Mouse (Mus musculus) MEL (cell line): ENCODE measurements at regions not wholly inside any gene's neighbourhood (a gene's known extent, or its start where the extent isn't known, plus 50 kb on each side); places are given as distances from the start of the nearest gene placed in this dataset.

Experiments
- DNase-seq: peaks from one replicate; pipeline ENCODE4 v3.0.0; 2011; ENCODE audit warnings: low read depth, low spot score
- H3K27ac ChIP-seq: 2 replicates; pipeline ENCODE4 v1.5.1; 2012; ENCODE audit warnings: low read depth, mild to moderate bottlenecking, control low read depth, low read length, moderate library complexity; ENCODE audit not compliant: control insufficient read depth
- H3K27me3 ChIP-seq, 2 experiments: fragments of 150-350 bp in 1 of 2; sonication (generic) in 1 of 2; 2 replicates each; pipeline ENCODE4 v1.6.1; 2012; ENCODE audit warnings: low read length in 2 of 2, mild to moderate bottlenecking in 2 of 2, improper control_type of control experiment in 1 of 2, moderate library complexity in 1 of 2; ENCODE audit not compliant: insufficient read depth in 2 of 2, control insufficient read depth in 1 of 2
- H3K36me3 ChIP-seq, 2 experiments: 2 replicates each; pipeline ENCODE4 v1.6.1; 2012 to 2014; ENCODE audit warnings: low read length in 2 of 2, improper control_type of control experiment in 1 of 2, inconsistent platforms in 1 of 2, mild to moderate bottlenecking in 1 of 2; ENCODE audit not compliant: insufficient read depth in 2 of 2, control insufficient read depth in 1 of 2
- H3K4me1 ChIP-seq, 2 experiments: fragments of 150-350 bp in 1 of 2; sonication (generic) in 1 of 2; 2 replicates each; pipeline ENCODE4 v1.6.1; 2012; ENCODE audit warnings: low read length in 2 of 2, improper control_type of control experiment in 1 of 2, mild to moderate bottlenecking in 1 of 2; ENCODE audit not compliant: insufficient read depth in 2 of 2, control insufficient read depth in 1 of 2
- H3K4me3 ChIP-seq, 2 experiments: fragments of 150-350 bp in 1 of 2; sonication (generic) in 1 of 2; 2 replicates each; pipeline ENCODE4 v1.5.1; 2012; ENCODE audit warnings: low read depth in 2 of 2, low read length in 2 of 2, mild to moderate bottlenecking in 2 of 2, moderate library complexity in 2 of 2, control low read depth in 1 of 2, improper control_type of control experiment in 1 of 2; ENCODE audit not compliant: control insufficient read depth in 1 of 2, insufficient read depth in 1 of 2
- H3K79me2 ChIP-seq: 2 replicates; pipeline ENCODE4 v1.6.1; 2012; ENCODE audit warnings: mild to moderate bottlenecking, low read length, moderate library complexity; ENCODE audit not compliant: control insufficient read depth, poor library complexity, insufficient read depth
- H3K9ac ChIP-seq: 2 replicates; pipeline ENCODE4 v1.6.1; 2012; ENCODE audit warnings: low read depth, mild to moderate bottlenecking, control low read depth, low read length, moderate library complexity; ENCODE audit not compliant: control insufficient read depth, poor library complexity, severe bottlenecking
- H3K9me3 ChIP-seq: fragments of 150-350 bp; sonication (generic); replicated peaks from 2 replicates; pipeline ENCODE4 v1.6.1; 2012; ENCODE audit warnings: mild to moderate bottlenecking, low read length, improper control_type of control experiment, moderate library complexity; ENCODE audit not compliant: insufficient read depth
- BHLHE40 ChIP-seq: IDR thresholded peaks from 2 replicates; pipeline ENCODE4 v1.6.1; 2012; ENCODE audit warnings: low read depth, mild to moderate bottlenecking, inconsistent platforms, low read length, improper control_type of control experiment, borderline replicate concordance
- CHD2 ChIP-seq: IDR thresholded peaks from 2 replicates; pipeline ENCODE4 v1.6.1; 2011; ENCODE audit warnings: low read length, improper control_type of control experiment
- E2F4 ChIP-seq: IDR thresholded peaks from 2 replicates; pipeline ENCODE4 v1.6.1; 2011; ENCODE audit warnings: low read depth, low read length, improper control_type of control experiment, borderline replicate concordance
- ETS1 ChIP-seq: IDR thresholded peaks from 2 replicates; pipeline ENCODE4 v1.6.1; 2012; ENCODE audit warnings: low read depth, mild to moderate bottlenecking, inconsistent platforms, low read length, improper control_type of control experiment, moderate library complexity
- GABPA ChIP-seq: IDR thresholded peaks from 2 replicates; pipeline ENCODE4 v1.6.1; 2012; ENCODE audit warnings: low read depth, mild to moderate bottlenecking, inconsistent platforms, low read length, improper control_type of control experiment, moderate library complexity
- HCFC1 ChIP-seq: IDR thresholded peaks from 2 replicates; pipeline ENCODE4 v1.6.1; 2012; ENCODE audit warnings: low read depth, mild to moderate bottlenecking, inconsistent platforms, low read length, improper control_type of control experiment, moderate library complexity
- KAT2A ChIP-seq: conservative IDR thresholded peaks from 2 replicates; pipeline ENCODE4 v1.6.1; 2012; ENCODE audit warnings: low read depth, low read length, improper control_type of control experiment, inconsistent platforms
- MAZ ChIP-seq: IDR thresholded peaks from 2 replicates; pipeline ENCODE4 v1.6.1; 2012; ENCODE audit warnings: low read depth, mild to moderate bottlenecking, inconsistent platforms, low read length, improper control_type of control experiment
- MXI1 ChIP-seq: IDR thresholded peaks from 2 replicates; pipeline ENCODE4 v1.6.1; 2011; ENCODE audit warnings: mild to moderate bottlenecking, low read depth, low read length, improper control_type of control experiment
- POLR2AphosphoS2 ChIP-seq: IDR thresholded peaks from 2 replicates; pipeline ENCODE4 v1.6.1; 2011; ENCODE audit warnings: low read length, improper control_type of control experiment
- POLR2AphosphoS5 ChIP-seq: IDR thresholded peaks from 2 replicates; pipeline ENCODE4 v1.6.1; 2012; ENCODE audit warnings: low read depth, borderline replicate concordance, mild to moderate bottlenecking, inconsistent platforms, low read length, moderate library complexity, mixed read lengths
- SIN3A ChIP-seq: IDR thresholded peaks from 2 replicates; pipeline ENCODE4 v1.6.1; 2012; ENCODE audit warnings: low read length, improper control_type of control experiment, inconsistent platforms
- SMC3 ChIP-seq: IDR thresholded peaks from 2 replicates; pipeline ENCODE4 v1.6.1; 2011; ENCODE audit warnings: low read depth, low read length, improper control_type of control experiment
- TAL1 ChIP-seq: IDR thresholded peaks from 2 replicates; pipeline ENCODE4 v1.6.1; 2012; ENCODE audit warnings: mild to moderate bottlenecking, inconsistent platforms, low read length, moderate library complexity, mixed read lengths
- TCF12 ChIP-seq: IDR thresholded peaks from 2 replicates; pipeline ENCODE4 v1.6.1; 2014; ENCODE audit warnings: low read depth, mild to moderate bottlenecking, inconsistent platforms, low read length, improper control_type of control experiment, moderate library complexity
- UBTF ChIP-seq: IDR thresholded peaks from 2 replicates; pipeline ENCODE4 v1.6.1; 2012; ENCODE audit warnings: low read depth, mild to moderate bottlenecking, inconsistent platforms, low read length, improper control_type of control experiment, moderate library complexity, borderline replicate concordance; ENCODE audit not compliant: insufficient read depth
- ZNF384 ChIP-seq: IDR thresholded peaks from 2 replicates; pipeline ENCODE4 v1.6.1; 2012; ENCODE audit warnings: low read depth, mild to moderate bottlenecking, inconsistent platforms, low read length, improper control_type of control experiment

DNA sequence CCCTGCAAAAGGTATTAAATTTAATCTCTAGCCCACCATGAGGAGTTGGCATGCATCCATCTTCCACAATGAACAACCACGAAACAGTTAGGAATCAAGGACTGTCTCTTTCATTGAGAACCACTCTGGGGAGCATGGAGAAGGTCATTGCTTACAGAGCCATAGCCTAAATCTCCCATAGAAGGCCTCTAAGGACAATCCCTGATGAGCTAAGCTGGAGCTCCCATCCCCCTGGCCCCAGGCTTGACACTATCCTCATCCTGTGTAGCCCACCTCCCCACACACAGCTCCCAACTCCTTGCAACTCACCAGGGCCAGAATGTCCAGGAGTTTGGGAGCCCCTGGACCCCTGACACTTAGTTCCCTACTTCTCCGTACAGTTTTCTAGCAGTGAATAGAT is 70.0 kb downstream of the Tmem100 start:
- Histone ChIP-seq H3K36me3 (no peaks in the 10 kb centered on the region), H3K27ac (no peak overlapping the region), H3K27me3 (0 out of 4 replicates have a peak, but pooled peaks cover 0 to 3% of the 10 kb centered on the region in 2 experiments), H3K9me3 (no peaks in the 10 kb centered on the region), H3K79me2 (no peaks in the 10 kb centered on the region), H3K9ac (no peak overlapping the region), H3K4me1 (no peaks in the 10 kb centered on the region), H3K4me3 (no peak overlapping the region)
- TF ChIP-seq HCFC1 (no peak), TCF12 (no peak), BHLHE40 (no peak), E2F4 (no peak), ZNF384 (no peak), SMC3 (no peak), ETS1 (no peak), POLR2AphosphoS2 (no peak), MXI1 (no peak), TAL1 (no peak), UBTF (no peak), CHD2 (no peak), POLR2AphosphoS5 (no peak), GABPA (no peak), MAZ (no peak)
- no peak for DNase-seq

DNA sequence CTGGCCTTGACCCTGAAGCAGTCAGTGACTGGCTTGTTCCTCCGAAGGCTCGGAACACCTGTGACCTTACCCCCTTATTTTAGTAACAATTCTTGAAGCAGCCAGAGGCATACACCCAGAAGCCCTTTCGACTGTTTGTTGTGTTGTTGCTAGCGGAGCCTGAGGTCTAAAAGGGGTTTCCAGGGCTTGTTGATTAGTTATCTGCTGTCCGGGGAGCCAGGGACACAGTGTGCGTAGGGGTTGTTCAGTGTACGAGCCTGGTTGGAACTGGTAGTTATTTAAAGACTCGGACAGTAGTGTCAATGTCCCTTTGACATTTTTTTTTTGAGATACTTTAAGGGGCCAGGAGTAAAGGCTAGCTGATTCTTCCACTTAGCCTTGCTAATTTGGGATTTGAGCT is 71.1 kb downstream of the Tmem100 start:
- TF ChIP-seq KAT2A, result no peak
- no peak for TF ChIP-seq CHD2
- no peak for TF ChIP-seq SIN3A
- TF ChIP-seq MXI1, result no peak
- no peak for TF ChIP-seq HCFC1
- no peaks in the 10 kb centered on the region for H3K4me1 ChIP-seq
- no peak for DNase-seq
- no peaks in the 10 kb centered on the region for H3K9me3 ChIP-seq
- H3K79me2 ChIP-seq, result no peaks in the 10 kb centered on the region
- no peak overlapping the region for H3K4me3 ChIP-seq
- no peaks in the 10 kb centered on the region for H3K36me3 ChIP-seq
- H3K27me3 ChIP-seq, result peaks cover 0 to 3% of the 10 kb centered on the region in 2 experiments; a peak in 1 of 4 replicates
- H3K9ac ChIP-seq, result no peak overlapping the region
- H3K27ac ChIP-seq, result no peak overlapping the region
